24 mouse cellular contexts compared by ENCODE assay signal in the genomic region with DNA sequence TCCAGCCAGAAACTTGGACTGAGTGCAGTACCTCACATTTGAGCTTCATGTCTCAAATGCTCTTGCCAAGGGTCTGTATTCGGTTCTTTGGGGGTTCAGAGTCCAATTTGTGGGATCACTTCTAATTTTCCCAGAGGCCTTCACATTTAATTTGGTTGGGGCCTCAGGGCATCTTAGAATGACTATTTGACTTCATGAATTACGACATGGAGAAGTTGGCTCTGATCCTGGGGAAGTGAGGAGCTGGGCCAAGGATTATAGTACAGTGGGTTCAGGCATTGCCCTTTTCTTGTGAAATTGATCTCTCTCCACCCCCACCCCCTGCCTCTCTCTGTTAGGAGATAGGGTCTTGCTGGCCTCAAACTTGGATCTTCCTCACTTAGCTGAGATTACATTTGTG. TPM values are rescaled to one million over a fixed set of nuclear protein-coding genes. Genes with fewer than 3 reads are reported as not detected.
DNase-seq lines count a peak whose midpoint lies in the region; ATAC-seq and TF ChIP-seq lines count a peak whose summit lies in the region.
"Had no signal": no experiment of that assay in that cellular context is flagged by ENCODE, and none has a peak within 500 bp of the region (broad histone marks: within the 10 kb centered on the region; RNA-seq: fewer than 3 reads in every experiment).

No protein-coding gene starts in this region.

- ATAC-seq in kidney, embryonic 14.5 days (ENCODE audit: low FRiP score, low TSS enrichment) = no peak
- ATAC-seq: activated CD4-positive, CD25-positive, alpha-beta regulatory T cell, adult 4 months; CD4-positive, CD25-positive, alpha-beta regulatory T cell, adult 4 months had no signal

- no peak for DNase-seq in gastrocnemius, adult 2 months
- no peak for DNase-seq in gastrocnemius, adult 8-10 months (ENCODE audit: low spot score in 2 of 2)
- DNase-seq in kidney, postnatal 36 days = peak; percentile 51 to 57
- DNase-seq in NIH3T3 (ENCODE audit: low read depth) = peak; percentile 88
- DNase-seq in adrenal gland, postnatal 36 days = peak; percentile 32 to 43
- DNase-seq in B cell, adult 2 months = no peak
- DNase-seq: cerebellum, adult 18-20 months; cerebellum, postnatal 36 days; gastrocnemius, postnatal 10 days; kidney, postnatal 10 days; right cerebral cortex, postnatal 14 days; spleen, adult 18-20 months; thymus, postnatal 36 days had no signal

- no peaks in the 10 kb centered on the region for H3K36me3 ChIP-seq in kidney, embryonic 14.5 days (ENCODE audit: control insufficient read depth, insufficient read depth, low read length)
- H3K36me3 ChIP-seq: heart, embryonic 10.5 days; hindbrain, embryonic 12.5 days had no signal

- peak overlapping the region; percentile 65 for H3K27ac ChIP-seq in gastrocnemius, adult 2 months
- no peak overlapping the region for H3K27ac ChIP-seq in kidney, embryonic 14.5 days (ENCODE audit: low read depth, low read length)
- H3K27ac ChIP-seq: embryonic facial prominence, embryonic 10.5 days; heart, embryonic 10.5 days; hindbrain, embryonic 12.5 days had no signal

- 80% methylated on average over 2 of the region's 2 CpGs for WGBS in kidney, embryonic 14.5 days

- no peaks in the 10 kb centered on the region for H3K9me3 ChIP-seq in kidney, embryonic 14.5 days (ENCODE audit: control insufficient read depth, low read length)
- H3K9me3 ChIP-seq: embryonic facial prominence, embryonic 10.5 days; heart, embryonic 10.5 days; hindbrain, embryonic 12.5 days had no signal

- no peaks in the 10 kb centered on the region for H3K4me1 ChIP-seq in kidney, embryonic 14.5 days (ENCODE audit: control insufficient read depth, insufficient read depth, low read length)

- no peak overlapping the region for H3K9ac ChIP-seq in kidney, embryonic 14.5 days (ENCODE audit: low read depth, low read length)
- H3K9ac ChIP-seq: hindbrain, embryonic 12.5 days had no signal

- intact Hi-C loops in gastrocnemius, adult 2 months (cut with DNase I) = no loop called here

- no peak overlapping the region for H3K4me2 ChIP-seq in kidney, embryonic 14.5 days (replicated peaks; ENCODE audit: low read depth, low read length)
- H3K4me2 ChIP-seq: hindbrain, embryonic 12.5 days had no signal

- no peak for TF ChIP-seq CTCF in gastrocnemius, adult 2 months (IDR thresholded peaks at IDR 0.05)

- no peak overlapping the region for H3K4me3 ChIP-seq in gastrocnemius, adult 2 months
- H3K4me3 ChIP-seq in kidney, embryonic 14.5 days (ENCODE audit: low read length) = no peak overlapping the region
- H3K4me3 ChIP-seq: embryonic facial prominence, embryonic 10.5 days; heart, embryonic 10.5 days; hindbrain, embryonic 12.5 days had no signal

- no peaks in the 10 kb centered on the region for H3K27me3 ChIP-seq in kidney, embryonic 14.5 days (ENCODE audit: control insufficient read depth, insufficient read depth, low read length)
- H3K27me3 ChIP-seq: hindbrain, embryonic 12.5 days had no signal

RNA-seq across cellular contexts. Expression of a gene that starts 1.8 kb away (rescaled TPM):
- under 1 TPM; 0.50 to 0.66 TPM for total RNA-seq in gastrocnemius, adult 2 months (2021)
- 1 to 10 TPM in 1 of 4 experiments, under 1 TPM in 3; 0.29 to 1.1 (median 0.71) TPM for total RNA-seq in gastrocnemius, adult 8-10 months (2022)
- 0.77 and 1.1 TPM in 2 replicates for polyA plus RNA-seq in kidney, embryonic 14.5 days (2014; fragmentation: Nextera tagmentation; extraction: Ambion mirVana)
- total RNA-seq in adrenal gland, postnatal 36 days (2021) = 10 to 100 TPM in 1 of 2 experiments, 1 to 10 TPM in 1; 8.8 to 13.2 TPM

RNA-seq across cellular contexts. Expression of a gene that starts 2.2 kb away (rescaled TPM):
- 1 to 10 TPM; 5.7 to 7.8 TPM for total RNA-seq in gastrocnemius, adult 2 months (2021)
- total RNA-seq in gastrocnemius, adult 8-10 months (2022) = 1 to 10 TPM; 3.3 to 4.3 (median 4.1) TPM
- polyA plus RNA-seq in kidney, embryonic 14.5 days (2014; fragmentation: Nextera tagmentation; extraction: Ambion mirVana) = 15.3 and 19.5 TPM in 2 replicates
- 10 to 100 TPM; 14.3 to 16.8 TPM for total RNA-seq in adrenal gland, postnatal 36 days (2021)

RNA-seq across cellular contexts. Expression of a gene that starts 24.1 kb away (rescaled TPM):
- 10 to 100 TPM in 1 of 2 experiments, 1 to 10 TPM in 1; 6.5 to 13.9 TPM for total RNA-seq in gastrocnemius, adult 2 months (2021)
- 1 to 10 TPM; 4.9 to 9.2 (median 7.2) TPM for total RNA-seq in gastrocnemius, adult 8-10 months (2022)
- 195 and 209 TPM in 2 replicates for polyA plus RNA-seq in kidney, embryonic 14.5 days (2014; fragmentation: Nextera tagmentation; extraction: Ambion mirVana)
- total RNA-seq in adrenal gland, postnatal 36 days (2021) = 10 to 100 TPM; 74.5 to 79.4 TPM

RNA-seq across cellular contexts. Expression of a gene that starts 24.2 kb away (rescaled TPM):
- total RNA-seq in gastrocnemius, adult 2 months (2021) = 10 to 100 TPM; 82.6 to 93.4 TPM
- 10 to 100 TPM; 80.9 to 89.6 (median 84.1) TPM for total RNA-seq in gastrocnemius, adult 8-10 months (2022)
- polyA plus RNA-seq in kidney, embryonic 14.5 days (2014; fragmentation: Nextera tagmentation; extraction: Ambion mirVana) = 134 and 156 TPM in 2 replicates
- total RNA-seq in adrenal gland, postnatal 36 days (2021) = 10 to 100 TPM; 83.0 to 85.0 TPM

RNA-seq across cellular contexts. Expression of a gene that starts 33.1 kb away (rescaled TPM):
- under 1 TPM; 0.06 to 0.20 TPM for total RNA-seq in gastrocnemius, adult 2 months (2021)
- total RNA-seq in gastrocnemius, adult 8-10 months (2022) = under 1 TPM; 0.08 to 0.12 (median 0.10) TPM
- not detected in 2 replicates for polyA plus RNA-seq in kidney, embryonic 14.5 days (2014; fragmentation: Nextera tagmentation; extraction: Ambion mirVana)
- total RNA-seq in adrenal gland, postnatal 36 days (2021) = under 1 TPM; 0.13 to 0.36 TPM
- total RNA-seq: layer of hippocampus, adult 8-10 months; megakaryocyte, adult 5-6 weeks; neutrophil, adult 5-6 weeks had no signal
- polyA plus RNA-seq: activated CD4-positive, CD25-positive, alpha-beta regulatory T cell, adult 4 months; CD4-positive, CD25-positive, alpha-beta regulatory T cell, adult 4 months; embryonic facial prominence, embryonic 10.5 days; forebrain, embryonic 11.5 days; heart, embryonic 10.5 days; hindbrain, embryonic 12.5 days; midbrain, embryonic 14.5 days had no signal

Comparison
In these comparisons a context has a peak if more than half of its experiments do, and no peak if none do; other contexts are left out.
1. DNase-seq: peak in kidney, postnatal 36 days (2 of 2), NIH3T3 (single experiment) and adrenal gland, postnatal 36 days (2 of 2); none in gastrocnemius, adult 2 months (single experiment), gastrocnemius, adult 8-10 months (0 of 2) and B cell, adult 2 months (0 of 2).
2. RNA of a gene that starts 1.8 kb away (total RNA-seq): 8.8 to 13.2 TPM in adrenal gland, postnatal 36 days; 0.29 to 1.1 TPM in gastrocnemius, adult 8-10 months and 0.50 to 0.66 TPM in gastrocnemius, adult 2 months; every median in the first group is over 4 times any median in the second.
3. RNA of a gene that starts 24.1 kb away (total RNA-seq): 74.5 to 79.4 TPM in adrenal gland, postnatal 36 days; 6.5 to 13.9 TPM in gastrocnemius, adult 2 months and 4.9 to 9.2 TPM in gastrocnemius, adult 8-10 months; every median in the first group is over 4 times any median in the second.